Mouse (Mus musculus) adrenal gland, postnatal 25 days (tissue): ENCODE results near the gene Olfr688. TPM values are rescaled to one million over a fixed set of nuclear protein-coding genes. Genes with fewer than 3 reads are reported as not detected.

Experiments used
- DNase-seq: peaks from one replicate; pipeline ENCODE4 v3.0.0; 2021; ENCODE audit warnings: mixed read lengths
- long read RNA-seq: library from polyadenylated mRNA; stranded (forward); transcript quantifications from one replicate; pipeline ENCODE4 v2.0.0, GENCODE M21; 2021
- total RNA-seq: library from RNA; stranded (reverse); gene quantifications from 2 replicates; pipeline ENCODE4 v1.2.3, GENCODE M21; 2021

Gene Olfr688
- not detected in 2 replicates for total RNA-seq
- long read RNA-seq = 0 reads

- DNase-seq = no peak
Observed at GRCm38 (mm10) chr7:105287795-105288194, at the start of gene Olfr688. Olfr688 (plus strand) TSS chr7:105288095.

GRCm38 (mm10) chr7:105247671-105248070 lies 40.2 kb upstream of the Olfr688 start:
- DNase-seq = no peak

- no peak for DNase-seq
Observed at GRCm38 (mm10) chr7:105248197-105248596, 39.7 kb upstream of the Olfr688 start.

- peak; percentile 56 for DNase-seq
Observed at GRCm38 (mm10) chr7:105256656-105257055, 31.2 kb upstream of the Olfr688 start.

GRCm38 (mm10) chr7:105272426-105272825 lies 15.5 kb upstream of the Olfr688 start:
- DNase-seq = no peak

GRCm38 (mm10) chr7:105290051-105290450 lies 2.2 kb downstream of the Olfr688 start:
- no peak for DNase-seq

GRCm38 (mm10) chr7:105310865-105311264 lies 23.0 kb downstream of the Olfr688 start, which contains the start of gene Olfr689:
Olfr689 (plus strand) TSS chr7:105311165.
- no peak for DNase-seq

- DNase-seq = no peak
Observed at GRCm38 (mm10) chr7:105325302-105325701, 37.4 kb downstream of the Olfr688 start.

GRCm38 (mm10) chr7:105334004-105334403 lies 46.1 kb downstream of the Olfr688 start, which contains the start of gene Olfr690:
Olfr690 (minus strand) TSS chr7:105334104.
- no peak for DNase-seq

Other genes with a start within 250 kb of the Olfr688 start
- not detected in 2 replicates for gene Olfr677, start 236.7 kb upstream of the Olfr688 start, total RNA-seq
- not detected in 2 replicates for gene Olfr678, start 223.6 kb upstream of the Olfr688 start, total RNA-seq
- not detected in 2 replicates for gene Olfr679, start 206.9 kb upstream of the Olfr688 start, total RNA-seq
- gene Olfr680-ps1, start 195.3 kb upstream of the Olfr688 start, total RNA-seq = not detected in 2 replicates
- gene Olfr681, start 171.3 kb upstream of the Olfr688 start, total RNA-seq = not detected in 2 replicates
- not detected in 2 replicates for gene Olfr683, start 141.1 kb upstream of the Olfr688 start, total RNA-seq
- gene Olfr684, start 124.4 kb upstream of the Olfr688 start, total RNA-seq = not detected in 2 replicates
- not detected in 2 replicates for gene Olfr685, start 102.1 kb upstream of the Olfr688 start, total RNA-seq
- gene Olfr686, start 80.6 kb upstream of the Olfr688 start, total RNA-seq = not detected in 2 replicates
- not detected in 2 replicates for gene Olfr689, start 23.1 kb downstream of the Olfr688 start, total RNA-seq
- not detected in 2 replicates for gene Olfr690, start 46.0 kb downstream of the Olfr688 start, total RNA-seq
- gene Olfr691, start 54.2 kb downstream of the Olfr688 start, total RNA-seq = not detected in 2 replicates
- gene Olfr692, start 80.1 kb downstream of the Olfr688 start, total RNA-seq = not detected in 2 replicates
- gene Gm5901, start 86.9 kb downstream of the Olfr688 start, total RNA-seq = not detected in 2 replicates
- gene Fam160a2, start 112.0 kb downstream of the Olfr688 start, total RNA-seq = 33.2 and 33.3 TPM in 2 replicates
- gene Cnga4, start 116.5 kb downstream of the Olfr688 start, total RNA-seq = not detected in 2 replicates
- gene Cckbr, start 137.6 kb downstream of the Olfr688 start, total RNA-seq = not detected in 2 replicates
- 77.1 and 96.1 TPM in 2 replicates for gene Cavin3, start 194.2 kb downstream of the Olfr688 start, total RNA-seq